Mouse (Mus musculus) embryonic fibroblast, embryonic 13.5 days (primary cell): ENCODE data around the gene Slc12a6.

Source experiments
- CTCF ChIP-seq: IDR thresholded peaks from 2 replicates; pipeline ENCODE4 v1.5.1; 2011; ENCODE audit warnings: mild to moderate bottlenecking, control low read depth, low read length, moderate library complexity, borderline replicate concordance; ENCODE audit not compliant: insufficient read depth
- POLR2A ChIP-seq: IDR thresholded peaks from 2 replicates; pipeline ENCODE4 v1.6.1; 2011; ENCODE audit warnings: low read depth, mild to moderate bottlenecking, control low read depth, low read length, moderate library complexity

DNA sequence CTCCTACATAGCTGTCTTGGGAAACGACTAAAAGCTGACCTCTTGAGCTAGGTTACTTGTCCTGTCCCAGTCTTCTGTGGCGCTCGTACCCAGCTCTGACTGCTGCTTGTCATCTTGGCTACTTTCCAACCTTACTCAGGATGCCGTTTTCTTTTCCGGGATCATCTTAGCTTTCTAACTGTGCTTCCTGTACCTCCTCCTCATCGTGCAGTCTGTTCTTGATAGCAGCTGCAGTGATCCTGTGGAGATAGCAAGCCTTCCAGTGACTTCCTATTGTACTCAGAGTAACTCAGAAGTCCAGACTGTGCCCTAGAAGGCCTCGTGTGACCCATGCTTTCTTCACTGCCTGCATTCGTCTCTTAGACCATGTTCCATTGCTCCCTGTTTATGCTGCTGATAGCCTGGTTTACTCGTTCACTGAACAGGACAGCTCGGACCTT, 43.6 kb downstream of the Slc12a6 start:
- TF ChIP-seq CTCF (no peak), POLR2A (no peak)
